ENCODE assay signal across 8 mouse cellular contexts in genomic region chr5:122821524-122821885, GRCm38 (mm10). TPM values are rescaled to one million over a fixed set of nuclear protein-coding genes. Genes with fewer than 3 reads are reported as not detected.
DNase-seq lines count a peak whose midpoint lies in the region; ATAC-seq and TF ChIP-seq lines count a peak whose summit lies in the region.

No protein-coding gene starts in this region.

- no peak for DNase-seq in heart, postnatal 4 days
- DNase-seq in midbrain, embryonic 11.5 days (ENCODE audit: low spot score, missing footprints), result no peak
- no peak for DNase-seq in yolk sac, embryonic 10.5 days (ENCODE audit: low spot score)
- no peak for DNase-seq in layer of hippocampus, postnatal 36 days
- no peak for DNase-seq in gastrocnemius, postnatal 36 days

- peaks cover 23% of the 10 kb centered on the region for H3K36me3 ChIP-seq in heart, embryonic 16.5 days (ENCODE audit: control insufficient read depth, insufficient read depth)
- peaks cover 24% of the 10 kb centered on the region for H3K36me3 ChIP-seq in hindbrain, embryonic 13.5 days
- peaks cover 19% of the 10 kb centered on the region for H3K36me3 ChIP-seq in midbrain, embryonic 11.5 days (ENCODE audit: control insufficient read depth, insufficient read depth, low read length)

- no peak for TF ChIP-seq POLR2A in bone marrow, adult 2 months (IDR thresholded peaks at IDR 0.05; ENCODE audit: borderline replicate concordance, control insufficient read depth, low read depth, low read length)

- WGBS in heart, embryonic 16.5 days, result 0% methylated on average over 10 of the region's 10 CpGs
- WGBS in bone marrow, adult 2 months, result under 1% methylated on average over 10 of the region's 10 CpGs
- 1% methylated on average over 10 of the region's 10 CpGs for WGBS in hindbrain, embryonic 13.5 days
- under 1% methylated on average over 10 of the region's 10 CpGs for WGBS in midbrain, embryonic 11.5 days

- peak; percentile 29 for ATAC-seq in heart, embryonic 16.5 days (replicated peaks; ENCODE audit: extremely low read depth, insufficient read depth, low FRiP score)
- peak; percentile 62 for ATAC-seq in hindbrain, embryonic 13.5 days (ENCODE audit: low FRiP score)
- ATAC-seq in midbrain, embryonic 11.5 days (ENCODE audit: low FRiP score), result peak; percentile 63; the same call in 1 of the 2 replicates

- H3K9me3 ChIP-seq in heart, embryonic 16.5 days (replicated peaks; ENCODE audit: control insufficient read depth, low read length), result no peaks in the 10 kb centered on the region
- H3K9me3 ChIP-seq in hindbrain, embryonic 13.5 days, result no peaks in the 10 kb centered on the region
- H3K9me3 ChIP-seq in midbrain, embryonic 11.5 days (ENCODE audit: control insufficient read depth, low read length), result no peaks in the 10 kb centered on the region

- H3K9ac ChIP-seq in heart, embryonic 16.5 days (ENCODE audit: low read length), result peak overlapping the region; percentile 78
- peak overlapping the region; percentile 90 for H3K9ac ChIP-seq in hindbrain, embryonic 13.5 days
- H3K9ac ChIP-seq in midbrain, embryonic 11.5 days (ENCODE audit: low read length), result peak overlapping the region; percentile 46; the same call in 1 of the 2 replicates

- TF ChIP-seq CTCF in bone marrow, adult 2 months (IDR thresholded peaks at IDR 0.05; ENCODE audit: control insufficient read depth, insufficient read depth, low read length), result no peak

- H3K27me3 ChIP-seq in heart, embryonic 16.5 days (ENCODE audit: control insufficient read depth, insufficient read depth, low read length), result no peaks in the 10 kb centered on the region
- H3K27me3 ChIP-seq in hindbrain, embryonic 13.5 days, result no peaks in the 10 kb centered on the region
- no peaks in the 10 kb centered on the region for H3K27me3 ChIP-seq in midbrain, embryonic 11.5 days (ENCODE audit: control insufficient read depth, insufficient read depth, low read length)

- intact Hi-C loops in gastrocnemius, postnatal 36 days (cut with DNase I), result loop anchor here (2.0 kb wide), 1 partner anchor 29 kb away; the partner anchor contains the start of gene Rnf34

- H3K27ac ChIP-seq in heart, embryonic 16.5 days (ENCODE audit: low read length), result peak overlapping the region; percentile 93
- H3K27ac ChIP-seq in bone marrow, adult 2 months (ENCODE audit: control insufficient read depth, insufficient read depth, low read depth, low read length, poor library complexity), result no peak overlapping the region
- H3K27ac ChIP-seq in hindbrain, embryonic 13.5 days, result peak overlapping the region; percentile 97
- peak overlapping the region; percentile 93 for H3K27ac ChIP-seq in midbrain, embryonic 11.5 days (ENCODE audit: low read depth, low read length)

- peak overlapping the region; percentile 62 for H3K4me2 ChIP-seq in heart, embryonic 16.5 days (ENCODE audit: low read depth, low read length)
- H3K4me2 ChIP-seq in hindbrain, embryonic 13.5 days, result peak overlapping the region; percentile 69
- peak overlapping the region; percentile 63 for H3K4me2 ChIP-seq in midbrain, embryonic 11.5 days

- H3K4me3 ChIP-seq in heart, embryonic 16.5 days (ENCODE audit: low read length), result peak overlapping the region; percentile 71
- peak overlapping the region; percentile 100 for H3K4me3 ChIP-seq in bone marrow, adult 2 months (replicated peaks; ENCODE audit: control insufficient read depth, low read depth, low read length)
- H3K4me3 ChIP-seq in hindbrain, embryonic 13.5 days, result peak overlapping the region; percentile 75
- peak overlapping the region; percentile 85 for H3K4me3 ChIP-seq in midbrain, embryonic 11.5 days (ENCODE audit: low read depth, low read length)

- peaks cover 10% of the 10 kb centered on the region for H3K4me1 ChIP-seq in heart, embryonic 16.5 days (ENCODE audit: control insufficient read depth, insufficient read depth, low read length)
- peaks cover 1% of the 10 kb centered on the region for H3K4me1 ChIP-seq in bone marrow, adult 2 months (ENCODE audit: control insufficient read depth, insufficient read depth, low read length)
- H3K4me1 ChIP-seq in hindbrain, embryonic 13.5 days (replicated peaks), result peaks cover 19% of the 10 kb centered on the region
- peaks cover 4% of the 10 kb centered on the region; the same call in 1 of the 2 replicates for H3K4me1 ChIP-seq in midbrain, embryonic 11.5 days (ENCODE audit: control insufficient read depth, insufficient read depth, low read length)

RNA-seq across cellular contexts. Expression of gene Anapc5, which starts 0.4 kb away (rescaled TPM):
- polyA plus RNA-seq in heart, embryonic 16.5 days (2015; fragmentation: Nextera tagmentation; extraction: Ambion mirVana), result 327 and 339 TPM in 2 replicates
- 100 to 1,000 TPM; 275 to 276 TPM for total RNA-seq in heart, postnatal 4 days (2021)
- polyA plus RNA-seq in bone marrow, adult 2 months (2011; ENCODE audit: insufficient read depth, insufficient read length, low replicate concordance, missing spikeins), result 204 and 228 TPM in 2 replicates
- 518 and 521 TPM in 2 replicates for polyA plus RNA-seq in hindbrain, embryonic 13.5 days (2015; fragmentation: Nextera tagmentation; extraction: Ambion mirVana)
- 497 and 528 TPM in 2 replicates for polyA plus RNA-seq in midbrain, embryonic 11.5 days (2014; fragmentation: Nextera tagmentation; extraction: Ambion mirVana)
- 100 to 1,000 TPM; 193 to 202 TPM for total RNA-seq in layer of hippocampus, postnatal 36 days (2021)
- 100 to 1,000 TPM; 289 to 361 TPM for total RNA-seq in gastrocnemius, postnatal 36 days (2021)

RNA-seq across cellular contexts. Expression of gene Rnf34, which starts 28.3 kb away (rescaled TPM):
- polyA plus RNA-seq in heart, embryonic 16.5 days (2015; fragmentation: Nextera tagmentation; extraction: Ambion mirVana), result 32.6 and 35.9 TPM in 2 replicates
- 10 to 100 TPM; 32.6 to 34.0 TPM for total RNA-seq in heart, postnatal 4 days (2021)
- polyA plus RNA-seq in bone marrow, adult 2 months (2011; ENCODE audit: insufficient read depth, insufficient read length, low replicate concordance, missing spikeins), result 4.0 and 11.1 TPM in 2 replicates
- polyA plus RNA-seq in hindbrain, embryonic 13.5 days (2015; fragmentation: Nextera tagmentation; extraction: Ambion mirVana), result 48.4 and 50.6 TPM in 2 replicates
- 54.9 and 65.9 TPM in 2 replicates for polyA plus RNA-seq in midbrain, embryonic 11.5 days (2014; fragmentation: Nextera tagmentation; extraction: Ambion mirVana)
- 10 to 100 TPM; 57.7 to 58.8 TPM for total RNA-seq in layer of hippocampus, postnatal 36 days (2021)
- 10 to 100 TPM; 16.2 to 19.4 TPM for total RNA-seq in gastrocnemius, postnatal 36 days (2021)

RNA-seq across cellular contexts. Expression of gene Camkk2, which starts 42.3 kb away (rescaled TPM):
- 12.6 and 13.8 TPM in 2 replicates for polyA plus RNA-seq in heart, embryonic 16.5 days (2015; fragmentation: Nextera tagmentation; extraction: Ambion mirVana)
- 10 to 100 TPM; 17.7 to 19.2 TPM for total RNA-seq in heart, postnatal 4 days (2021)
- polyA plus RNA-seq in bone marrow, adult 2 months (2011; ENCODE audit: insufficient read depth, insufficient read length, low replicate concordance, missing spikeins), result 15.8 and 31.8 TPM in 2 replicates
- 59.1 and 60.3 TPM in 2 replicates for polyA plus RNA-seq in hindbrain, embryonic 13.5 days (2015; fragmentation: Nextera tagmentation; extraction: Ambion mirVana)
- 18.5 and 18.6 TPM in 2 replicates for polyA plus RNA-seq in midbrain, embryonic 11.5 days (2014; fragmentation: Nextera tagmentation; extraction: Ambion mirVana)
- 100 to 1,000 TPM; 108 to 109 TPM for total RNA-seq in layer of hippocampus, postnatal 36 days (2021)
- 1 to 10 TPM; 5.1 to 5.2 TPM for total RNA-seq in gastrocnemius, postnatal 36 days (2021)
